Mouse (Mus musculus) myocyte (in vitro differentiated cells): ENCODE results near the gene Sbpl.

ENCODE experiments used
- CEBPB ChIP-seq: IDR thresholded peaks from 2 replicates; pipeline ENCODE4 v1.6.1; 2011; ENCODE audit warnings: mild to moderate bottlenecking, moderate library complexity; ENCODE audit not compliant: poor library complexity, insufficient read depth, severe bottlenecking
- MYOD1 ChIP-seq, 3 experiments: IDR thresholded peaks; one replicate each; pipeline ENCODE4 v1.6.1; 2011; ENCODE audit warnings: control low read depth in 2 of 3, low read depth in 2 of 3, mild to moderate bottlenecking in 2 of 3, moderate library complexity in 1 of 3; ENCODE audit not compliant: insufficient read length in 2 of 3, control insufficient read depth in 1 of 3
- MYOG ChIP-seq, 3 experiments: IDR thresholded peaks; one replicate each; pipeline ENCODE4 v1.6.1; 2011; ENCODE audit warnings: control low read depth in 2 of 3, low read depth in 2 of 3, mild to moderate bottlenecking in 2 of 3; ENCODE audit not compliant: insufficient read length in 2 of 3, control insufficient read depth in 1 of 3, insufficient read depth in 1 of 3
- POLR2A ChIP-seq: IDR thresholded peaks from one replicate; pipeline ENCODE4 v1.6.1; 2011; ENCODE audit warnings: low read depth, mild to moderate bottlenecking, control low read depth, moderate library complexity; ENCODE audit not compliant: insufficient read length
- POLR2AphosphoS2 ChIP-seq: IDR thresholded peaks from one replicate; pipeline ENCODE4 v1.6.1; 2011; ENCODE audit warnings: low read depth, control low read depth; ENCODE audit not compliant: insufficient read length
- TCF3 ChIP-seq: IDR thresholded peaks from one replicate; pipeline ENCODE4 v1.6.1; 2011; ENCODE audit warnings: low read depth, control low read depth; ENCODE audit not compliant: insufficient read length
- USF1 ChIP-seq: IDR thresholded peaks from one replicate; pipeline ENCODE4 v1.6.1; 2011; ENCODE audit warnings: low read depth, mild to moderate bottlenecking, control low read depth, moderate library complexity

GRCm38 (mm10) chr17:23941372-23941771 is 13.7 kb downstream of the Sbpl start, which contains the start of gene Sbp:
- TF ChIP-seq MYOD1 (IDR thresholded peaks at IDR 0.05; ENCODE audit: control insufficient read depth in 1 of 3, insufficient read length in 2 of 3, low read depth in 2 of 3) (no peak), USF1 (no peak), MYOG (IDR thresholded peaks at IDR 0.05; ENCODE audit: control insufficient read depth in 1 of 3, insufficient read depth in 1 of 3, insufficient read length in 2 of 3, low read depth in 2 of 3) (no peak), CEBPB (no peak), TCF3 (no peak), POLR2A (no peak), POLR2AphosphoS2 (no peak)
